Mouse (Mus musculus) left cerebral cortex, postnatal 14 days (tissue): Measurements from ENCODE around the gene Gm16427. TPM values are rescaled to one million over a fixed set of nuclear protein-coding genes. Genes with fewer than 3 reads are reported as not detected.
"Not testable (repeated sequence)": the region's sequence is repeated elsewhere in the genome, so short reads cannot be mapped to it uniquely, and the experiment has no call there.

Experiments used
- DNase-seq, 2 experiments: peaks; one replicate each; pipeline ENCODE4 v3.0.0; 2021 to 2022; ENCODE audit warnings: low spot score in 2 of 2, mixed read lengths in 1 of 2
- intact Hi-C: fragments of 180-260 bp; cut with DNase I; formaldehyde crosslinking; loops from one replicate; pipeline ENCODE4 v1.15.1; 2025
- long read RNA-seq, 2 experiments: library from polyadenylated mRNA; stranded (forward); transcript quantifications; one replicate each; pipeline ENCODE4 v2.0.0; 2021
- total RNA-seq, 2 experiments: library from RNA; stranded (reverse); gene quantifications; 2 replicates each; pipeline ENCODE4 v1.2.3; 2021

Gm16427 gene
- not detected for total RNA-seq
- long read RNA-seq, experiment 1: 0 reads
- long read RNA-seq, experiment 2: 0 reads

DNA sequence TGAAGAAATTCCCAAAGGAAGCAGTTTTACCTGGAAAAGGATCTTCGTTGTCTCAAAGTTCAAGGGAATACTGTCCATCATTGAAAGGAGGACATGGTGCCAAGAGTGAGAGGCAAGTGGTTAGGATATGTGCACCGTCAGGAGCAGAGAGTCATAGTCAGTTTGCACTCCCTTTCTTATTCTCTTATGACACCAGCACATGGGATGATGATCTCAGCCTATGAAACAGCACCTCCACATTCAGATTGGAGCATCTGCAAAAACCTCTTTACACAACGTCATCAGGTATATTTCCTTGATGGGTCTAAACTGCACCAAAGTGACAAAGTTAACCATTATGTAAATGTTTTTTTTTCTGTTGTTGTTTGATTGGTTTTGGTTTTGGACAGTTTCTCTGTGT lies at the start of gene Gm16427:
Gene Gm16427, minus strand, starts transcription at position 101 of the 400 bp plus-strand sequence.
- DNase-seq, intact Hi-C loops: not testable (repeated sequence)

Other genes with a start within 250 kb of the Gm16427 start
- not detected for gene C87414, start 131.4 kb upstream of the Gm16427 start, total RNA-seq